Mouse (Mus musculus) megakaryocyte, adult 5-6 weeks (primary cell): ENCODE measurements around the gene Gm21897. TPM values are rescaled to one million over a fixed set of nuclear protein-coding genes. Genes with fewer than 3 reads are reported as not detected.
"Not testable (repeated sequence)": the region's sequence is repeated elsewhere in the genome, so short reads cannot be mapped to it uniquely, and the experiment has no call there.

Experiments used
- ATAC-seq: 2 replicates; pipeline ENCODE4 v1.8.0; 2016; ENCODE audit warnings: mild to moderate bottlenecking, inconsistent platforms; ENCODE audit not compliant: poor library complexity, severe bottlenecking
- total RNA-seq, 2 experiments: library from RNA; stranded (forward) in 1 of 2; stranded (reverse) in 1 of 2; fragments of 153-499, 151-499 nt in 1 of 2; fragments of 221-1000, 200-1000 nt in 1 of 2; gene quantifications; 2 replicates each; pipeline versions ENCODE4 v1.2.3 to v1.2.4; 2015 to 2017

Gm21897 gene
- total RNA-seq (2015): not detected in 2 replicates
- total RNA-seq (2017): not detected in 2 replicates

GRCm38 (mm10) chr16:15317158-15317557, at the start of gene Gm21897:
TSS of gene Gm21897 (plus strand) at chr16:15317458.
- not testable (repeated sequence) for ATAC-seq

GRCm38 (mm10) chr16:15272291-15272690, 45.0 kb upstream of the Gm21897 start:
- ATAC-seq: no peak

GRCm38 (mm10) chr16:15277461-15277860, 39.8 kb upstream of the Gm21897 start:
- no peak for ATAC-seq

- no peak for ATAC-seq
Observed at GRCm38 (mm10) chr16:15293041-15293440, 24.2 kb upstream of the Gm21897 start.

- ATAC-seq: no peak
Observed at GRCm38 (mm10) chr16:15294289-15294688, 23.0 kb upstream of the Gm21897 start.

GRCm38 (mm10) chr16:15294911-15295659, 22.2 kb upstream of the Gm21897 start:
- no peak for ATAC-seq

- no peak for ATAC-seq
Observed at GRCm38 (mm10) chr16:15334526-15334925, 17.3 kb downstream of the Gm21897 start.

- ATAC-seq: no peak
Observed at GRCm38 (mm10) chr16:15339051-15339450, 21.8 kb downstream of the Gm21897 start.

- ATAC-seq: no peak
Observed at GRCm38 (mm10) chr16:15346045-15346444, 28.8 kb downstream of the Gm21897 start.

GRCm38 (mm10) chr16:15349381-15349780, 32.1 kb downstream of the Gm21897 start:
- no peak for ATAC-seq

- no peak for ATAC-seq
Observed at GRCm38 (mm10) chr16:15351301-15351700, 34.0 kb downstream of the Gm21897 start.

GRCm38 (mm10) chr16:15352320-15352719, 35.1 kb downstream of the Gm21897 start:
- no peak for ATAC-seq

GRCm38 (mm10) chr16:15354901-15355300, 37.6 kb downstream of the Gm21897 start:
- no peak for ATAC-seq

- ATAC-seq: no peak
Observed at GRCm38 (mm10) chr16:15355339-15355738, 38.1 kb downstream of the Gm21897 start.

- no peak for ATAC-seq
Observed at GRCm38 (mm10) chr16:15357766-15358165, 40.5 kb downstream of the Gm21897 start.

GRCm38 (mm10) chr16:15359110-15359782, 42.0 kb downstream of the Gm21897 start:
- ATAC-seq: no peak

- ATAC-seq: no peak
Observed at GRCm38 (mm10) chr16:15360825-15361224, 43.6 kb downstream of the Gm21897 start.
